Mouse (Mus musculus) lung, embryonic 14.5 days (tissue): ENCODE measurements around the gene Ranbp1. TPM values are rescaled to one million over a fixed set of nuclear protein-coding genes. Genes with fewer than 3 reads are reported as not detected.

ENCODE experiments used
- ATAC-seq: fragments of 200-750 bp; cut with Nextera tagmentation; 2 replicates; pipeline ENCODE4 v1.8.0; 2017; ENCODE audit warnings: mild to moderate bottlenecking, moderate TSS enrichment, moderate library complexity; ENCODE audit not compliant: insufficient read depth
- DNase-seq: peaks from one replicate; pipeline ENCODE4 v3.0.0-alpha.2; 2015
- H3K27ac ChIP-seq: fragments of 300-500 bp; sonication (generic); 2 replicates; pipeline ENCODE4 v1.5.1; 2014; ENCODE audit warnings: low read depth, mild to moderate bottlenecking, moderate library complexity
- H3K27me3 ChIP-seq: fragments of 300-500 bp; sonication (generic); 2 replicates; pipeline ENCODE4 v1.6.1; 2014; ENCODE audit warnings: low read length, control low read depth; ENCODE audit not compliant: insufficient read depth
- H3K36me3 ChIP-seq: fragments of 300-500 bp; sonication (generic); 2 replicates; pipeline ENCODE4 v1.6.1; 2014; ENCODE audit warnings: control low read depth; ENCODE audit not compliant: insufficient read depth
- H3K4me1 ChIP-seq: fragments of 300-500 bp; sonication (generic); 2 replicates; pipeline ENCODE4 v1.6.1; 2014; ENCODE audit warnings: antibody characterized with exemption, control low read depth; ENCODE audit not compliant: insufficient read depth
- H3K4me2 ChIP-seq: fragments of 300-500 bp; sonication (generic); 2 replicates; pipeline ENCODE4 v1.6.1; 2014; ENCODE audit warnings: mild to moderate bottlenecking
- H3K4me3 ChIP-seq: fragments of 300-500 bp; sonication (generic); 2 replicates; pipeline ENCODE4 v1.5.1; 2014; ENCODE audit warnings: low read depth, low read length
- H3K9ac ChIP-seq: fragments of 300-500 bp; sonication (generic); 2 replicates; pipeline ENCODE4 v1.6.1; 2014
- H3K9me3 ChIP-seq: fragments of 300-500 bp; sonication (generic); 2 replicates; pipeline ENCODE4 v1.6.1; 2016; ENCODE audit warnings: low read depth, low read length, control low read depth
- CTCF ChIP-seq: IDR thresholded peaks from 2 replicates; pipeline ENCODE4 v1.5.1; 2016; ENCODE audit warnings: antibody characterized with exemption, low read depth
- WGBS: fragments of 180-500 bp; shearing (Covaris S2); extraction: QIAGEN DNeasy Blood & Tissue Kit; methylation state at CpG from one replicate; pipeline ENCODE4 v1.1.7; 2014; 5-methylcytosine and 5-hydroxymethylcytosine counted together
- polyA plus RNA-seq: library from polyadenylated mRNA; unstranded; fragments of >200 nt; fragmentation: Nextera tagmentation; extraction: Ambion mirVana; gene quantifications from 2 replicates; pipeline ENCODE4 v1.2.1, GENCODE M21; 2014

Ranbp1 gene
- polyA plus RNA-seq, 1 experiment from 2014 or later, result 776 TPM

DNA sequence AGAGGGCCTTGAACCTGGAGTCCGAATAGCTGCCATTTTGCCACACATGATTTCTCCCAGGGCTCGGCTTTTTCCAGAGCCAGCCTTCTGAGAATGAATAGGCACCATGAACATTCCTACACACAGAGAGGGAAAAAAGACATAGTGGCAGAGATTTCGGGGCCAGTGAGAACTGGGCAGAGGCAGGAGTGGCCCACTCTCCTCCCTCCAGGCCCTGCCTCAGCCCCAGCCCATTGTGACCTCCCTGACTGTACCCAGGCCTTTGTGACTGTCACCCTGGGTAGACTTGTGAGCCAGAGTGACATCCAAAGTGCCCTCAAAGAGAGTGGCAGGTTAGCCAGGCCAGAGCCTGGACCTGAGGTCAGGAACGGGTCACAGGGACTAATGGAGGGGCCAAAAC is 31.0 kb downstream of the Ranbp1 start, which contains the start of gene Ccdc188:
Gene Ccdc188, plus strand, starts transcription at position 301 of the 400 bp plus-strand sequence.
- no peak for ATAC-seq
- TF ChIP-seq CTCF, result no peak
- Histone ChIP-seq H3K27me3 (no peaks in the 10 kb centered on the region; the same call in 1 of the 2 replicates), H3K9me3 (no peaks in the 10 kb centered on the region), H3K4me2 (no peak within 1 kb of the TSS), H3K36me3 (peaks cover 3% of the 10 kb centered on the region; the same call in 1 of the 2 replicates), H3K4me1 (peaks cover 8% of the 10 kb centered on the region; the same call in 1 of the 2 replicates), H3K9ac (no peak within 1 kb of the TSS), H3K4me3 (no peak within 1 kb of the TSS), H3K27ac (no peak within 1 kb of the TSS)
- 82% methylated on average over 4 of the region's 4 CpGs for WGBS
- no peak for DNase-seq

DNA sequence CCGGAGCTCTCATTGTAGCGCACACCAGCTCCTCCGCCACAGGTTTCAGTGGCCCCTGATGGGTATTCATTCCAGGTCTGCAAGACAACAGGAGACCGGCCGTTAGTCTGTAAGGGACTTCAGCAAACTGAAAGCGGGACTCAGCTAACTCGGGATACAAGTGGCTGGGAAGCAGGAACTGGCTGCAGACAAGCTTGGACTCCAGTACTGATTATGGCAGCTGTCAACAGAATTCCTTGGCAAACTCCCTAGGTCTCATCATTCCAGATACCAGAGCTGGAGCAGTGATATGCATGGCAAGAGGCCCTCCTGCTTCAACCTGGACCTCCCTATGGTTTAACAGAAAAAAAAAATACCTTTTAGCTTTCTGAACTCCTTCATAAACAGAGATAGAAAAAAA is 33.7 kb downstream of the Ranbp1 start:
- no peak for ATAC-seq

DNA sequence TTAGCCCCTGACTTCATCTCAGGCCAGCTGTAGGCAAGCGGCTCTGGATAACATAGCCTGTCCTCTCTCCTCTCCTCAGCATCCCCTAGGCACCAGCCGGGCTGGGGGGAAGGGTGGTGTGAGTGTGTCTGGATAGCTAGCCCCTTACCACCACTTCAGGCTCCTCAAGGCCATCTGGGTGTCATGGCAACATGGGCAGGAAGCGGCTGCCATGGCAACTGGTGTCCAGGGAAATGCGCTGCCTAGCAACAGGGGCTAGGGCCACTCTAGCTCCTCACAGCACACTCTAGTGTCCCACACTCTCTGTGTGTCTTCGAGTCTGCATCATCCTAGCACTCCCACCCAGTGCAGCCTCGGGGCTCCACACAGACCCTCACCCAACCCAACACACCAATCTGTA is 34.8 kb downstream of the Ranbp1 start:
- Histone ChIP-seq H3K9me3 (no peaks in the 10 kb centered on the region), H3K4me3 (no peak overlapping the region), H3K27ac (no peak overlapping the region), H3K4me2 (no peak overlapping the region), H3K4me1 (no peaks in the 10 kb centered on the region), H3K36me3 (no peaks in the 10 kb centered on the region), H3K27me3 (no peaks in the 10 kb centered on the region; the same call in 1 of the 2 replicates), H3K9ac (no peak overlapping the region)
- no peak for TF ChIP-seq CTCF
- WGBS, result 38% methylated on average over 6 of the region's 6 CpGs
- ATAC-seq (peak; percentile 25; the same call in 1 of the 2 replicates), DNase-seq (no peak)

More for the DNA sequence above, 33.7 kb downstream of the Ranbp1 start:
- peaks cover 3% of the 10 kb centered on the region; the same call in 1 of the 2 replicates for H3K4me1 ChIP-seq
- no peaks in the 10 kb centered on the region for H3K36me3 ChIP-seq
- H3K4me2 ChIP-seq, result no peak overlapping the region
- H3K27me3 ChIP-seq, result no peaks in the 10 kb centered on the region; the same call in 1 of the 2 replicates
- H3K27ac ChIP-seq, result no peak overlapping the region
- H3K9me3 ChIP-seq, result no peaks in the 10 kb centered on the region
- no peak for TF ChIP-seq CTCF
- 71% methylated on average over 7 of the region's 7 CpGs for WGBS
- H3K4me3 ChIP-seq, result no peak overlapping the region
- no peak overlapping the region for H3K9ac ChIP-seq
- no peak for DNase-seq

DNA sequence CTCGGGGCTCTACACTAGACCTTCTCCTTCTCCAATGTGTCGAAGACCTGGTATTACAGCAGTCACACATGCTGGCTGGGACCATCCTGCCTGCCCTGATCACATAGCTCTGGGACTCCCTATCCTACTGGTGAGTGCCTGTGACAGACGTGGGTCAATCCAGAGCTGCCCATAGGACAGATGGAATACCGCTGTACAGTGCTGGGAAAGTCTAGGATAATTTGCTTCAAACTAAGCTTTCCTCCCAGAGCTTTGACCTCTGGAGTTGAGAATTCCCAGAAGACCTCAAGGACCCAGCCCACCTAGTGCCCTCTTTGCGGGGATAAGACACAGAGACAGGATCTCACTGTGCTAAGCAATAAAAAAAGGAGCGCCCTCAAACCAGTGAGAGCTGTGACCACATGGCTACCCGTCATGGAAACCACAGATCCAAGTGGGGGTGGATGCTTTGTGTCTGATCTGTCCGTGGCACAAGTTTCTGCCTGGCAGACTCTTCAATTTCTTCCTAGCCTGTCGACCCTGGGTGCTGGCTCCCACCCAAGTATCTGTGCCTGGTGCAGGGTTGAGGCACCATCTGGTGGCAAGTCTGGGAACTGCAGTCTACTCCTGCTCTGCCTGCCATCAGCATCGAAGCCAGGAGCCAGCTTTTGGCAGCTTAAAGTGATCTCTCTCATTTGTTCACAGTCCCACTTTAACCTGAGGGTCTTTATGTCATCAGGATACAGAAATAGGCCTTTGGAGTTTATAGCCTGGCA is 36.9 kb downstream of the Ranbp1 start:
- H3K9ac ChIP-seq, result no peak overlapping the region
- H3K27ac ChIP-seq, result no peak overlapping the region
- H3K4me2 ChIP-seq, result no peak overlapping the region
- no peak overlapping the region for H3K4me3 ChIP-seq
- peak; percentile 100 for TF ChIP-seq CTCF
- WGBS, result 45% methylated on average over 10 of the region's 10 CpGs
- H3K27me3 ChIP-seq, result no peaks in the 10 kb centered on the region; the same call in 1 of the 2 replicates
- H3K9me3 ChIP-seq, result no peaks in the 10 kb centered on the region
- ATAC-seq (peak; percentile 52; the same call in 1 of the 2 replicates), DNase-seq (peak; percentile 95)
- H3K36me3 ChIP-seq, result no peaks in the 10 kb centered on the region
- no peaks in the 10 kb centered on the region for H3K4me1 ChIP-seq

DNA sequence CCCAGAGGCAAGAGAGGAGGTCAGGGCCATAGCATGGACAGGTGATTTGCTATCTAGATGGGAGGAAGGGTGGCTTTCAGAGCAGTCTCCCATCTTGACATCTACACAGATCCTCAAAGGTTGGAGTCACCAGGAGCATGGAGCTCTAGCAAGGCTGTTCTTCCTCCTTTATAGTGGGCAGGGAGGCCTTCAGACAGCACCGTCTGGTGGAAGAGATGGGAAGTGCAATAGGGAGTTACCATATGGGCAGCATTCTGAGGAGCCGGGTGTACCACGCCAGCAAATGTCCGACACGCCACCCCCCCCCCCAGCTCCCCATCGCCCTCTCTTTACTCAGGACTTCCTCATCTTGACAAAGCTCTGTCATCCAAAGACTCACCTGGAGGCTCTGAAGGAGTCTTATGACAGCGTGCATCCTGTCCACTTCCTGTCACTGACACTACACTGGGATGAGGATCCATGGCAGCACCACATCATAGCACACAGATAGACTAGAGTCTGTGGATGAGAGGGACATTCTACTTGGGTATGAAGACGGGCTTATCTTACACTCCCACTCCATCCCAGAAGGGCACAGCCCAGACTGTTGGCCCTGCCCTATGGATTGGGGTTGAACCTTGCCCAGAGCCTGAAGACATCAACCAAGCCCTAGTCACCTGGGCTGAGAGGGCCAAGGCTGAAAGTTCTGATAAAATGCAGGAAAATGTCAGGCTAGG is 37.7 kb downstream of the Ranbp1 start:
- Histone ChIP-seq H3K36me3 (no peaks in the 10 kb centered on the region), H3K27me3 (no peaks in the 10 kb centered on the region; the same call in 1 of the 2 replicates), H3K4me1 (no peaks in the 10 kb centered on the region), H3K9ac (no peak overlapping the region), H3K27ac (no peak overlapping the region), H3K9me3 (no peaks in the 10 kb centered on the region), H3K4me3 (no peak overlapping the region), H3K4me2 (no peak overlapping the region)
- peak; percentile 88 for TF ChIP-seq CTCF
- DNase-seq, result peak; percentile 80
- ATAC-seq, result no peak
- WGBS, result 17% methylated on average over 8 of the region's 8 CpGs

DNA sequence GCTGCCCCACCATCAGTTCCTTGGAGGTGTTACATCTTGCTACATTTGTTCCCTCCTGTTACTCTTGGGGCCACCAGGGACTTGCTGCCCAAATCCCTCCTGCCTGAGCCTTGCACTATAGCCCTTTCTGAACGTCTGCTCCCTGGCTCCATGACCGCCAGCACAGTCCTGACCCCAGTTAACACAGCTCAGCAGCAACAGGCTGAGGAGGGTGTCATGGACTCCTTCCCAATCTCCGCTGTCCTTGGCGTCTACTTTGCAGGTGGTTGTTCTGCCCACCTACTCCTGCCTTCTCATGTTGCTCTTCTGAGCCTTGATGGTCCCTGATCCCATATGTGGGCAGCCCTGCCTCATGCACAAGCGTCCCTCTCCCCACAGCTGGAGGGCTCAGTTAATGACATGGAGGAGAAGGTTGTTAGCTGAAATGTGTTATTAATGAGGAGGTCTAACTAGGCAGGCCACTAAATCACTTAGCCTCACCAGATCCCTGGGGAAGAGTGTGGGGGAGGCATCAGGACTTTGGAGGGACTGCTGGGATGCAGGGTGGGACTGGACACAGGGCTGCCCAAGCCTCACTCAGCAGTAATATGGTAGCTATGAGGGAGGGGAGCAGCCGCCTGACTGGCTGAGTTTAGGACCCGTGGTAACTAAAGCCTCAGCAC is 45.0 kb downstream of the Ranbp1 start:
- ATAC-seq, result no peak
- H3K4me1 ChIP-seq, result no peaks in the 10 kb centered on the region
- no peak for DNase-seq
- no peak overlapping the region for H3K4me2 ChIP-seq
- H3K9ac ChIP-seq, result no peak overlapping the region
- H3K36me3 ChIP-seq, result no peaks in the 10 kb centered on the region
- no peaks in the 10 kb centered on the region for H3K27me3 ChIP-seq
- no peak for TF ChIP-seq CTCF
- no peak overlapping the region for H3K27ac ChIP-seq
- no peaks in the 10 kb centered on the region for H3K9me3 ChIP-seq
- H3K4me3 ChIP-seq, result no peak overlapping the region
- WGBS, result 52% methylated on average over 7 of the region's 7 CpGs
